Mouse (Mus musculus) olfactory bulb, adult 2 months (tissue): ENCODE data around the gene Apoc4.

Source experiments
- CTCF ChIP-seq: fragments of 200-500 bp; IDR thresholded peaks from 2 replicates; pipeline ENCODE4 v1.5.1; 2012; ENCODE audit warnings: low read depth, mild to moderate bottlenecking, low read length, moderate library complexity; ENCODE audit not compliant: insufficient read depth
- POLR2A ChIP-seq: fragments of 200-500 bp; IDR thresholded peaks from 2 replicates; pipeline ENCODE4 v1.6.1; 2012; ENCODE audit warnings: mild to moderate bottlenecking, low read depth, low read length, moderate library complexity; ENCODE audit not compliant: insufficient read depth

GRCm38 (mm10) chr7:19705271-19705670, 24.0 kb upstream of the Apoc4 start:
- TF ChIP-seq POLR2A, result no peak
- TF ChIP-seq CTCF, result no peak
